Mouse (Mus musculus) midbrain, embryonic 16.5 days (tissue): Measurements from ENCODE around the gene Brd3. TPM values are rescaled to one million over a fixed set of nuclear protein-coding genes. Genes with fewer than 3 reads are reported as not detected.

Source experiments
- ATAC-seq: fragments of 200-750 bp; cut with Nextera tagmentation; 2 replicates; pipeline ENCODE4 v1.8.0; 2017; ENCODE audit warnings: moderate TSS enrichment
- H3K27ac ChIP-seq: fragments of 300-500 bp; sonication (generic); 2 replicates; pipeline ENCODE4 v1.5.1; 2014; ENCODE audit warnings: mild to moderate bottlenecking, low read length, mixed read lengths
- H3K27me3 ChIP-seq: fragments of 300-500 bp; sonication (generic); 2 replicates; pipeline ENCODE4 v1.6.1; 2014; ENCODE audit warnings: low read depth, low read length, mixed read lengths; ENCODE audit not compliant: control insufficient read depth, insufficient read depth
- H3K36me3 ChIP-seq: fragments of 300-500 bp; sonication (generic); 2 replicates; pipeline ENCODE4 v1.6.1; 2014; ENCODE audit warnings: mild to moderate bottlenecking, low read length, moderate library complexity, mixed read lengths; ENCODE audit not compliant: control insufficient read depth, insufficient read depth
- H3K4me1 ChIP-seq: fragments of 300-500 bp; sonication (generic); 2 replicates; pipeline ENCODE4 v1.6.1; 2014; ENCODE audit warnings: mild to moderate bottlenecking, low read length, mixed read lengths; ENCODE audit not compliant: control insufficient read depth, insufficient read depth
- H3K4me2 ChIP-seq: fragments of 300-500 bp; sonication (generic); 2 replicates; pipeline ENCODE4 v1.6.1; 2014; ENCODE audit warnings: mild to moderate bottlenecking, low read length, mixed read lengths
- H3K4me3 ChIP-seq: fragments of 300-500 bp; sonication (generic); 2 replicates; pipeline ENCODE4 v1.5.1; 2014; ENCODE audit warnings: low read depth, mild to moderate bottlenecking, low read length, moderate library complexity, mixed read lengths
- H3K9ac ChIP-seq: fragments of 300-500 bp; sonication (generic); 2 replicates; pipeline ENCODE4 v1.6.1; 2014; ENCODE audit warnings: low read depth, low read length, mixed read lengths
- H3K9me3 ChIP-seq: fragments of 300-500 bp; sonication (generic); replicated peaks from 2 replicates; pipeline ENCODE4 v1.6.1; 2014; ENCODE audit warnings: mild to moderate bottlenecking, low read length, mixed read lengths; ENCODE audit not compliant: control insufficient read depth, poor library complexity, severe bottlenecking
- WGBS: fragments of 180-500 bp; shearing (Covaris S2); extraction: QIAGEN DNeasy Blood & Tissue Kit; methylation state at CpG from one replicate; pipeline ENCODE4 v1.1.7; 2014; 5-methylcytosine and 5-hydroxymethylcytosine counted together
- polyA plus RNA-seq: library from polyadenylated mRNA; unstranded; fragments of >200 nt; fragmentation: Nextera tagmentation; extraction: Ambion mirVana; gene quantifications from 2 replicates; pipeline ENCODE4 v1.2.1, GENCODE M21; 2015

Gene Brd3
- polyA plus RNA-seq, 1 experiment from 2014 or later, result 142 TPM

GRCm38 (mm10) chr2:27416425-27416824 lies 91.0 kb downstream of the Brd3 start:
- Histone ChIP-seq H3K4me1 (peaks cover 46% of the 10 kb centered on the region), H3K27me3 (no peaks in the 10 kb centered on the region), H3K4me3 (no peak overlapping the region), H3K36me3 (no peaks in the 10 kb centered on the region), H3K9ac (no peak overlapping the region), H3K27ac (no peak overlapping the region), H3K4me2 (no peak overlapping the region), H3K9me3 (no peaks in the 10 kb centered on the region)
- 54% methylated on average over 3 of the region's 3 CpGs for WGBS
- no peak for ATAC-seq

GRCm38 (mm10) chr2:27415060-27415783 lies 92.2 kb downstream of the Brd3 start:
- no peak overlapping the region for H3K27ac ChIP-seq
- ATAC-seq, result no peak
- no peak overlapping the region for H3K4me2 ChIP-seq
- no peaks in the 10 kb centered on the region for H3K36me3 ChIP-seq
- H3K27me3 ChIP-seq, result no peaks in the 10 kb centered on the region
- peaks cover 42% of the 10 kb centered on the region for H3K4me1 ChIP-seq
- WGBS, result 71% methylated on average over 11 of the region's 11 CpGs
- no peak overlapping the region for H3K4me3 ChIP-seq
- H3K9me3 ChIP-seq, result no peaks in the 10 kb centered on the region
- no peak overlapping the region; the same call in 1 of the 2 replicates for H3K9ac ChIP-seq

GRCm38 (mm10) chr2:27413936-27414657 lies 93.4 kb downstream of the Brd3 start:
- peak overlapping the region; percentile 31; the same call in 1 of the 2 replicates for H3K9ac ChIP-seq

GRCm38 (mm10) chr2:27413582-27413935 lies 93.9 kb downstream of the Brd3 start:
- WGBS, result 6% methylated on average over 2 of the region's 2 CpGs
- Histone ChIP-seq H3K36me3 (no peaks in the 10 kb centered on the region), H3K4me2 (no peak overlapping the region), H3K9me3 (no peaks in the 10 kb centered on the region), H3K4me1 (peaks cover 40% of the 10 kb centered on the region), H3K27ac (peak overlapping the region; percentile 45; the same call in 1 of the 2 replicates), H3K27me3 (no peaks in the 10 kb centered on the region), H3K9ac (no peak overlapping the region), H3K4me3 (no peak overlapping the region)
- no peak for ATAC-seq

More at GRCm38 (mm10) chr2:27413936-27414657, 93.4 kb downstream of the Brd3 start:
- H3K4me2 ChIP-seq, result peak overlapping the region; percentile 25
- peaks cover 42% of the 10 kb centered on the region for H3K4me1 ChIP-seq
- peak overlapping the region; percentile 45; the same call in 1 of the 2 replicates for H3K27ac ChIP-seq
- H3K36me3 ChIP-seq, result no peaks in the 10 kb centered on the region
- H3K27me3 ChIP-seq, result no peaks in the 10 kb centered on the region
- WGBS, result 13% methylated on average over 16 of the region's 16 CpGs
- no peaks in the 10 kb centered on the region for H3K9me3 ChIP-seq
- ATAC-seq, result peak; percentile 63
- no peak overlapping the region for H3K4me3 ChIP-seq

GRCm38 (mm10) chr2:27412245-27412800 lies 95.1 kb downstream of the Brd3 start:
- H3K9ac ChIP-seq, result no peak overlapping the region
- H3K9me3 ChIP-seq, result no peaks in the 10 kb centered on the region
- no peaks in the 10 kb centered on the region for H3K36me3 ChIP-seq
- peaks cover 39% of the 10 kb centered on the region for H3K4me1 ChIP-seq
- H3K27me3 ChIP-seq, result no peaks in the 10 kb centered on the region
- H3K27ac ChIP-seq, result peak overlapping the region; percentile 44
- H3K4me2 ChIP-seq, result no peak overlapping the region
- H3K4me3 ChIP-seq, result no peak overlapping the region
- ATAC-seq, result 0 out of 2 replicates have a peak, but pooled peaks have one; percentile 6
- 10% methylated on average over 7 of the region's 7 CpGs for WGBS

GRCm38 (mm10) chr2:27411688-27412174 lies 95.7 kb downstream of the Brd3 start:
- 16% methylated on average over 8 of the region's 8 CpGs for WGBS
- H3K4me1 ChIP-seq, result peaks cover 39% of the 10 kb centered on the region
- no peak overlapping the region for H3K4me2 ChIP-seq

GRCm38 (mm10) chr2:27410518-27411140 lies 96.8 kb downstream of the Brd3 start:
- Histone ChIP-seq H3K9ac (no peak overlapping the region), H3K4me2 (no peak overlapping the region), H3K4me3 (no peak overlapping the region), H3K27me3 (no peaks in the 10 kb centered on the region), H3K9me3 (no peaks in the 10 kb centered on the region), H3K27ac (no peak overlapping the region), H3K4me1 (peaks cover 39% of the 10 kb centered on the region), H3K36me3 (no peaks in the 10 kb centered on the region)
- 92% methylated on average over 6 of the region's 6 CpGs for WGBS
- no peak for ATAC-seq

More at GRCm38 (mm10) chr2:27411688-27412174, 95.7 kb downstream of the Brd3 start:
- no peak for ATAC-seq
- no peak overlapping the region for H3K4me3 ChIP-seq
- no peaks in the 10 kb centered on the region for H3K9me3 ChIP-seq
- peak overlapping the region; percentile 48 for H3K27ac ChIP-seq
- H3K36me3 ChIP-seq, result no peaks in the 10 kb centered on the region
- no peak overlapping the region for H3K9ac ChIP-seq
- H3K27me3 ChIP-seq, result no peaks in the 10 kb centered on the region

GRCm38 (mm10) chr2:27408194-27408593 lies 99.3 kb downstream of the Brd3 start:
- no peaks in the 10 kb centered on the region for H3K27me3 ChIP-seq
- no peak overlapping the region for H3K27ac ChIP-seq
- no peak overlapping the region for H3K4me3 ChIP-seq
- no peak overlapping the region for H3K4me2 ChIP-seq
- H3K36me3 ChIP-seq, result no peaks in the 10 kb centered on the region
- no peaks in the 10 kb centered on the region for H3K9me3 ChIP-seq
- no peak overlapping the region for H3K9ac ChIP-seq
- 80% methylated on average over 3 of the region's 3 CpGs for WGBS
- H3K4me1 ChIP-seq, result peaks cover 20% of the 10 kb centered on the region
- ATAC-seq, result no peak
